Mouse (Mus musculus): ENCODE results near the gene Gm14151. TPM values are rescaled to one million over a fixed set of nuclear protein-coding genes. Genes with fewer than 3 reads are reported as not detected.
"Not testable (repeated sequence)": the region's sequence is repeated elsewhere in the genome, so short reads cannot be mapped to it uniquely, and the experiment has no call there.

Gene Gm14151
- not detected for polyA plus RNA-seq (2017; shearing (Covaris generic))

DNA sequence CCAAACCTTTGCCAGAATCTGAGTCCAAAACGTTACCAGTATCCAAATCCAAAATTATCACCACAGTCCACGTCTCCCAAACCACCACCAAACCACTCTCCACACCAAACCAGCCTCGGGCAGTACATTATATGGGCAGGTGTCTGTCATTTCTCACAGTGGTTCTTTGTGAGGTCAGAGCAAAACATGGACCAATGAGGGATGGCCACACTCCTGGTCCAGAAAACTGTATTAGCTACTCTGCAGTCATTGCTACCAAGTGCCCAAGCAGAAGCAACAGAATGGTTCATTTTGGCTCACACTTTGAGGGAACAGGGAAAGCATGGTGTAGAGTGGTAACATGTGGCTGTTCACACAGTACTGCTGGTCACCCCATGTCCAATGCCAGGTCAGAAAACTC lies at the start of gene Gm14151:
Gene Gm14151 (minus strand): TSS at position 101 of the 400 bp plus-strand sequence.
- not testable (repeated sequence) for ATAC-seq

DNA sequence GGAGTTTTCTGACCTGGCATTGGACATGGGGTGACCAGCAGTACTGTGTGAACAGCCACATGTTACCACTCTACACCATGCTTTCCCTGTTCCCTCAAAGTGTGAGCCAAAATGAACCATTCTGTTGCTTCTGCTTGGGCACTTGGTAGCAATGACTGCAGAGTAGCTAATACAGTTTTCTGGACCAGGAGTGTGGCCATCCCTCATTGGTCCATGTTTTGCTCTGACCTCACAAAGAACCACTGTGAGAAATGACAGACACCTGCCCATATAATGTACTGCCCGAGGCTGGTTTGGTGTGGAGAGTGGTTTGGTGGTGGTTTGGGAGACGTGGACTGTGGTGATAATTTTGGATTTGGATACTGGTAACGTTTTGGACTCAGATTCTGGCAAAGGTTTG lies 5.8 kb upstream of the Gm14151 start, which contains the start of gene Gm14147:
Gene Gm14147 (plus strand): TSS at position 301 of the 400 bp plus-strand sequence.
- ATAC-seq = not testable (repeated sequence)

DNA sequence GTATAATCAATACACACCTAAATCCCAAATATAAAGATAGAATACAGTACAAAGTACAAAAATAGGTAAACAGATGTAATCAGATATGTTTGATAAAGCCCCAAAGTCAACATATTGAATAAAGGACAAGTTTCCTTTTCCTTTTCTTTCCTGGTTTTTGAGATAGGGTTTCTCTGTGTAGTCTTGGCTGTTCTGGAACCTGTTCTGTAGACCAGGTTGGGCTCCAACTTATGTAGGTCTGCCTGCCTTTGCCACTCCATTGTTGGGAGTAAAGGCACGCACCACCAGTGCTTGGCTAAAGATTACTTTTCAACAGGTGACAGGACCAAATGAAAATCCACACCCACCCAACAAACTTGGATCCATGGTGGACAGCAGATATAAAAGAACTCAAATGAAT lies 35.5 kb downstream of the Gm14151 start:
- no peak for ATAC-seq

DNA sequence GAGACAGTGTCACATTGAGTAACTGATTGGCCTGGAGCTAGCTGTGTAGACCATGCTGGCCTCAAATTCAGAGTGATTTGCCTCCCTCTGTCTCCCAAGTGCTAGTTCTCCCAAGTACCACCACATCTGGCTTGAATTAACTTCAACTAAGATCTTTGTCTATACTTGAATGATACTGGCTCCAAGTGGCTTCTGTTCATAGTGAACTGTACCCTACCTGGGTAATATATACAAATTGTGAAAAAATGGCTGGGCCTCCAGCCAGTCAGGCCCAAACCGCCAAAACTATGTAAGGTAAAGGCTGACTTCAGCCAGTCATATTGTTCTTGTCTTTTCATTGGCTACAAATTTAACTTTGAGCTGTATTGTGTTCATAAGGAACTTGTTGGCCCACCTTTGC lies 51.7 kb downstream of the Gm14151 start:
- ATAC-seq = no peak

DNA sequence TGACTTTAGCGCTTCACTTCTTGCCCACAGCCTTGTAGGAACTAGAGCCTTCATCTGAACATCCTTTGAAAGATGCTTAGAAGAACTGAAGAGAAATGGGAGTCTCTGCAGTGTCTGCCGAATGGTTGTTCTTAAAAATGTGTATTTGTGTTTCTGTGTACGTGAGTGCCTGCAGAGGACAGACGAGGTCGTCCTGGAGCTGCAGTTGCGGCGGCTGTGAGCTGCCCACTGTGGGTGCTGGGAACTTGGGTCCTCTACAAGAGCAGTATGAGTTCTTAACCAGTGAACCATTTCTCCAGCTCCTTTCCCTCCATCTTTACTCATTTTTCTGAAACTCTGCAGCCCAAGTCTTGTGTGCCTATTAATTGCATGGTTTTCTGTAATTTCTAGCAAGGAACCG lies 52.4 kb downstream of the Gm14151 start:
- ATAC-seq = peak; percentile 19

DNA sequence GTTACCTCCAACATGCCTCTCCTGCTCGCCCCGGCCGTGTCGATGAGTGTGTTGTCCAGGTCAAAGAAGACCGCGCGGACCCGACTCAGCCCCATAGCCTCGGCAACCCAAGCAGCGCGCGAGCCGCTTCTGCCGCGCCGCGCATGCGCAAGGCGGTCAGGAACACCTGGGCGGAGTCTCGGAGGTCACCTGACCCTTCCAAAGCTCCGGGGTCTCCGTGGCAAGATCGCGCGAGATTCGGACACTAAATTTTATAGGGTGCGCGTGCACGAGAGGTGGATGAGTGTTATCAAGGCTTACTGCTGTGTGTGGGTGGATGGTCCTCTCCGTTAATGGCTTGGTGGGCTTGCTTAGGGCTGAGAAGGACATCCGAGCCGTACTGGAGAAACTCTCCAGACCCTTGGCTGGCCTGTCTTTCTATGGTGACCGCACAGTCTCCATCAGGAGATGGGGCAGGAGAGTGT lies 52.9 kb downstream of the Gm14151 start, which contains the start of the genes Ninl and Nanp:
Gene Ninl (minus strand): TSS at position 151 of the 464 bp plus-strand sequence.
Gene Nanp (minus strand): TSS at position 167 of the 464 bp plus-strand sequence.
- peak; percentile 85 for ATAC-seq

DNA sequence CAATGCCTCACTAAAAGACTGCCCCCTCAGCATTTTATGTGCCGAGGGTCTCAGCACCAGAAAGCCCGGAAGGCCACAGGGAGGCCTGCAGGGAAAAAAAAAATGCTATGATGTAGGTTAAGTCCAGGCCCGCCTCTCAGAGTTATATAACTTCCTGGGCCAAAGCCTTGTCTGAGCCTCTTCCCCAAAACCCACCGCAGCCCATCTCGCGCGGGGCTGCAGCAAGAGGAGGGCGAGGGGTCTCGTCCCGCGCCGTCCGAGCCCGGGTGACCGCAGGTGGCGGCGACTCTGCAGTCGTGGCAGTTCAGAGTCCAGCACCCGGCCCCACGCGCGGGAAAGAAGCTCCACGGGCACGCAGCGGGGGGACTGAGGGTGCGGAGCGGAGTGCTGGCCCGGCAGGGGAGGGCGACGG lies 53.3 kb downstream of the Gm14151 start:
- peak; percentile 59 for ATAC-seq

DNA sequence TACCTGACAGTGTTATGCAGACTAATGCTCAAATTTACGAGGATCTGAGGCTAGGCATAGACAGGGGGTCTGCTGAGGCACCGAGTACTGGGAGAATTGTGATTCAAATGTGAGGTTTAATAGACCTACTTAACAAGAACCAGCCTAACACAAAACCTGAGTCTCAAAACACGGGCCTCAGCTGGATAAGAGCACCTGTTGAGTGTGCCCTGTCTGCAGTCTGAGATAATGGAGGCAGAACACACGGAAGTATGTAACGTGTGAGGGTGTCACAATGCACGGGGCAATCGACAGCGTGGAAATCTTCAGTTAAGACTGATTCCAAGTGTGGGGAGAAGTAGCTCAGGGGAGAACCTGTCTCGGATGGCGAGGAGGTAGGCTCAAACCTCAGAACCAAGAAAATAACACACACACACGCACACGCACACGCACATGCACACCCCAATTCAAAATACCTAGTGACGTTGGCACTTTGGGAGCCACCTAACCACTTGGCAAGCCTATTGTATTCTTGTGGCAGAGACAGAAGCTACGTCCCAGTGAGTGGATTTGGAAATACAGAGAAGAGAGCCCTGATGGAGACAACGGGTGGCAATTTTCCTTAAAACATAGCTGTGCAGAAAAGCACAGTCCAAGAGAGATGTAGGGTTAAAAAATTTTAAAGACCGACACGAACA lies 54.1 kb downstream of the Gm14151 start:
- peak; percentile 5 for ATAC-seq

DNA sequence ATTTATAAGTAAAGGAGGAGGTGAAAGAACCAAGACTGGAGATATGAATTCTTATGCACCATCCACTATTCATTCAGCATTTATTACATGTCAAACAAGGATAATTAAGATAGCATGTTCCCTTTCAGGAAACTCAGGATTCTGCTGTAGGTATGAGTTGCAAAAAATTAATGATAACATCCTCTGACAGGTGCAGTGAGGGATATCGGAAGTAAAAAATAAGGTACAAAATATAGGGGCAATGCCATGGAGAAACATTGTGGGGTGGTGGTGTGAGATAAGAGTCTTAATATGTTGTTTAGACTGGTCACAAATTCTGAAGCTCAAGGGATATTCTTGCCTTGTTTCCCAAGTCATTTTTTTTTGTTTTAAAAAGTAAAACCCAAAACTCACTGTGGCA lies 54.9 kb downstream of the Gm14151 start:
- no peak for ATAC-seq

Other genes starting within 250 kb of the Gm14151 start
- 10 to 100 TPM; 11.2 to 14.5 TPM for gene Abhd12, start 187.6 kb downstream of the Gm14151 start, polyA plus RNA-seq (2017; shearing (Covaris generic))
- 1 to 10 TPM; 5.5 to 6.9 TPM for gene Gins1, start 186.9 kb downstream of the Gm14151 start, polyA plus RNA-seq (2017; shearing (Covaris generic))
- under 1 TPM; 0.23 to 0.37 TPM for gene Ninl, start 53.0 kb downstream of the Gm14151 start, polyA plus RNA-seq (2017; shearing (Covaris generic))
- gene Nanp, start 53.0 kb downstream of the Gm14151 start, polyA plus RNA-seq (2017; shearing (Covaris generic)) = 10 to 100 TPM; 28.1 to 30.3 TPM
- gene Gm14147, start 5.9 kb upstream of the Gm14151 start, polyA plus RNA-seq (2017; shearing (Covaris generic)) = not detected

All from CD4-positive, CD25-positive, alpha-beta regulatory T cell, adult 4 months (primary cell).